Mouse (Mus musculus): Measurements from ENCODE around the gene Phox2b. TPM values are rescaled to one million over a fixed set of nuclear protein-coding genes. Genes with fewer than 3 reads are reported as not detected.
A peak's percentile ranks its signal among the peaks of the same experiment; 100 is the strongest.

Gene Phox2b
- polyA plus RNA-seq, 1 experiment from 2014 or later: 32.4 TPM

GRCm38 (mm10) chr5:67095651-67096377, 3.3 kb downstream of the Phox2b start:
- peak overlapping the region; percentile 33; the same call in 1 of the 2 replicates for H3K4me2 ChIP-seq (replicated peaks; ENCODE audit: low read depth, low read length)
- no peak overlapping the region; the same call in 1 of the 2 replicates for H3K9ac ChIP-seq (replicated peaks; ENCODE audit: low read depth, low read length)
- peaks cover 57% of the 10 kb centered on the region for H3K27me3 ChIP-seq (ENCODE audit: control insufficient read depth, insufficient read depth, low read length)
- H3K27ac ChIP-seq (ENCODE audit: low read length): peak overlapping the region; percentile 52; the same call in 1 of the 2 replicates
- no peak for ATAC-seq (ENCODE audit: insufficient number of reproducible peaks, insufficient read depth, low FRiP score, low read depth)
- H3K36me3 ChIP-seq (ENCODE audit: control insufficient read depth, insufficient read depth, low read length): no peaks in the 10 kb centered on the region
- under 1% methylated on average over 47 of the region's 47 CpGs for WGBS
- no peaks in the 10 kb centered on the region for H3K9me3 ChIP-seq (ENCODE audit: control insufficient read depth, low read depth, low read length)
- no peaks in the 10 kb centered on the region for H3K4me1 ChIP-seq (ENCODE audit: control insufficient read depth, insufficient read depth, low read length)
- peak overlapping the region; percentile 24 for H3K4me3 ChIP-seq (ENCODE audit: low read depth, low read length)

- ATAC-seq (ENCODE audit: insufficient number of reproducible peaks, insufficient read depth, low FRiP score, low read depth): no peak
- no peaks in the 10 kb centered on the region for H3K9me3 ChIP-seq (ENCODE audit: control insufficient read depth, low read depth, low read length)
- H3K27ac ChIP-seq (ENCODE audit: low read length): peak overlapping the region; percentile 48; the same call in 1 of the 2 replicates
- H3K4me2 ChIP-seq (replicated peaks; ENCODE audit: low read depth, low read length): no peak overlapping the region
- no peaks in the 10 kb centered on the region for H3K4me1 ChIP-seq (ENCODE audit: control insufficient read depth, insufficient read depth, low read length)
- peaks cover 57% of the 10 kb centered on the region for H3K27me3 ChIP-seq (ENCODE audit: control insufficient read depth, insufficient read depth, low read length)
- WGBS: 3% methylated on average over 15 of the region's 15 CpGs
- 0 out of 2 replicates have a peak overlapping the region, but pooled peaks have one; percentile 4 for H3K9ac ChIP-seq (replicated peaks; ENCODE audit: low read depth, low read length)
- no peaks in the 10 kb centered on the region for H3K36me3 ChIP-seq (ENCODE audit: control insufficient read depth, insufficient read depth, low read length)
- H3K4me3 ChIP-seq (ENCODE audit: low read depth, low read length): 0 out of 2 replicates have a peak overlapping the region, but pooled peaks have one; percentile 7
Observed at GRCm38 (mm10) chr5:67095153-67095552, 3.9 kb downstream of the Phox2b start.

GRCm38 (mm10) chr5:67093991-67094390, 5.1 kb downstream of the Phox2b start:
- no peaks in the 10 kb centered on the region for H3K9me3 ChIP-seq (ENCODE audit: control insufficient read depth, low read depth, low read length)
- H3K36me3 ChIP-seq (ENCODE audit: control insufficient read depth, insufficient read depth, low read length): no peaks in the 10 kb centered on the region
- H3K27me3 ChIP-seq (ENCODE audit: control insufficient read depth, insufficient read depth, low read length): peaks cover 50% of the 10 kb centered on the region
- no peak overlapping the region for H3K4me3 ChIP-seq (ENCODE audit: low read depth, low read length)
- H3K9ac ChIP-seq (replicated peaks; ENCODE audit: low read depth, low read length): no peak overlapping the region
- no peak for ATAC-seq (ENCODE audit: insufficient number of reproducible peaks, insufficient read depth, low FRiP score, low read depth)
- no peak overlapping the region for H3K27ac ChIP-seq (ENCODE audit: low read length)
- no peaks in the 10 kb centered on the region for H3K4me1 ChIP-seq (ENCODE audit: control insufficient read depth, insufficient read depth, low read length)
- 27% methylated on average over 2 of the region's 2 CpGs for WGBS
- no peak overlapping the region for H3K4me2 ChIP-seq (replicated peaks; ENCODE audit: low read depth, low read length)

- no peak for ATAC-seq (ENCODE audit: insufficient number of reproducible peaks, insufficient read depth, low FRiP score, low read depth)
- H3K4me1 ChIP-seq (ENCODE audit: control insufficient read depth, insufficient read depth, low read length): no peaks in the 10 kb centered on the region
- H3K36me3 ChIP-seq (ENCODE audit: control insufficient read depth, insufficient read depth, low read length): no peaks in the 10 kb centered on the region
- H3K4me3 ChIP-seq (ENCODE audit: low read depth, low read length): no peak overlapping the region
- no peak overlapping the region for H3K9ac ChIP-seq (replicated peaks; ENCODE audit: low read depth, low read length)
- no peak overlapping the region for H3K27ac ChIP-seq (ENCODE audit: low read length)
- WGBS: 19% methylated on average over 4 of the region's 4 CpGs
- peaks cover 45% of the 10 kb centered on the region for H3K27me3 ChIP-seq (ENCODE audit: control insufficient read depth, insufficient read depth, low read length)
- no peak overlapping the region for H3K4me2 ChIP-seq (replicated peaks; ENCODE audit: low read depth, low read length)
- H3K9me3 ChIP-seq (ENCODE audit: control insufficient read depth, low read depth, low read length): no peaks in the 10 kb centered on the region
Observed at GRCm38 (mm10) chr5:67091766-67092165, 7.3 kb downstream of the Phox2b start.

- 66% methylated on average over 5 of the region's 5 CpGs for WGBS
- Histone ChIP-seq H3K27ac (ENCODE audit: low read length) (no peak overlapping the region), H3K27me3 (ENCODE audit: control insufficient read depth, insufficient read depth, low read length) (peaks cover 40% of the 10 kb centered on the region), H3K9me3 (ENCODE audit: control insufficient read depth, low read depth, low read length) (no peaks in the 10 kb centered on the region), H3K36me3 (ENCODE audit: control insufficient read depth, insufficient read depth, low read length) (no peaks in the 10 kb centered on the region), H3K4me3 (ENCODE audit: low read depth, low read length) (no peak overlapping the region), H3K4me2 (replicated peaks; ENCODE audit: low read depth, low read length) (no peak overlapping the region), H3K4me1 (ENCODE audit: control insufficient read depth, insufficient read depth, low read length) (no peaks in the 10 kb centered on the region), H3K9ac (replicated peaks; ENCODE audit: low read depth, low read length) (no peak overlapping the region)
- ATAC-seq (ENCODE audit: insufficient number of reproducible peaks, insufficient read depth, low FRiP score, low read depth): no peak
Observed at GRCm38 (mm10) chr5:67090856-67091255, 8.2 kb downstream of the Phox2b start.

GRCm38 (mm10) chr5:67083117-67083516, 16.0 kb downstream of the Phox2b start:
- Histone ChIP-seq H3K36me3 (ENCODE audit: control insufficient read depth, insufficient read depth, low read length) (no peaks in the 10 kb centered on the region), H3K4me3 (ENCODE audit: low read depth, low read length) (no peak overlapping the region), H3K9ac (replicated peaks; ENCODE audit: low read depth, low read length) (no peak overlapping the region), H3K27ac (ENCODE audit: low read length) (no peak overlapping the region), H3K4me1 (ENCODE audit: control insufficient read depth, insufficient read depth, low read length) (no peaks in the 10 kb centered on the region), H3K27me3 (ENCODE audit: control insufficient read depth, insufficient read depth, low read length) (no peaks in the 10 kb centered on the region), H3K9me3 (ENCODE audit: control insufficient read depth, low read depth, low read length) (peaks cover 5% of the 10 kb centered on the region; the same call in 1 of the 2 replicates), H3K4me2 (replicated peaks; ENCODE audit: low read depth, low read length) (no peak overlapping the region)
- 48% methylated on average over 6 of the region's 6 CpGs for WGBS
- no peak for ATAC-seq (ENCODE audit: insufficient number of reproducible peaks, insufficient read depth, low FRiP score, low read depth)

- WGBS: 73% methylated on average over 9 of the region's 9 CpGs
- no peaks in the 10 kb centered on the region for H3K9me3 ChIP-seq (ENCODE audit: control insufficient read depth, low read depth, low read length)
- H3K36me3 ChIP-seq (ENCODE audit: control insufficient read depth, insufficient read depth, low read length): no peaks in the 10 kb centered on the region
- no peak overlapping the region for H3K9ac ChIP-seq (replicated peaks; ENCODE audit: low read depth, low read length)
- H3K4me1 ChIP-seq (ENCODE audit: control insufficient read depth, insufficient read depth, low read length): no peaks in the 10 kb centered on the region
- no peak overlapping the region for H3K4me2 ChIP-seq (replicated peaks; ENCODE audit: low read depth, low read length)
- no peak overlapping the region for H3K4me3 ChIP-seq (ENCODE audit: low read depth, low read length)
- no peak for ATAC-seq (ENCODE audit: insufficient number of reproducible peaks, insufficient read depth, low FRiP score, low read depth)
- H3K27ac ChIP-seq (ENCODE audit: low read length): no peak overlapping the region
- no peaks in the 10 kb centered on the region for H3K27me3 ChIP-seq (ENCODE audit: control insufficient read depth, insufficient read depth, low read length)
Observed at GRCm38 (mm10) chr5:67063596-67063995, 35.5 kb downstream of the Phox2b start.

- H3K36me3 ChIP-seq (ENCODE audit: control insufficient read depth, insufficient read depth, low read length): no peaks in the 10 kb centered on the region
- H3K27me3 ChIP-seq (ENCODE audit: control insufficient read depth, insufficient read depth, low read length): no peaks in the 10 kb centered on the region
- H3K4me3 ChIP-seq (ENCODE audit: low read depth, low read length): no peak overlapping the region
- no peak overlapping the region for H3K4me2 ChIP-seq (replicated peaks; ENCODE audit: low read depth, low read length)
- no peak overlapping the region for H3K9ac ChIP-seq (replicated peaks; ENCODE audit: low read depth, low read length)
- ATAC-seq (ENCODE audit: insufficient number of reproducible peaks, insufficient read depth, low FRiP score, low read depth): no peak
- no peaks in the 10 kb centered on the region for H3K9me3 ChIP-seq (ENCODE audit: control insufficient read depth, low read depth, low read length)
- WGBS: 54% methylated on average over 3 of the region's 4 CpGs
- H3K27ac ChIP-seq (ENCODE audit: low read length): no peak overlapping the region
- no peaks in the 10 kb centered on the region for H3K4me1 ChIP-seq (ENCODE audit: control insufficient read depth, insufficient read depth, low read length)
Observed at GRCm38 (mm10) chr5:67060519-67060918, 38.6 kb downstream of the Phox2b start.

Measured in stomach, embryonic 14.5 days (tissue).